Mouse (Mus musculus) embryonic fibroblast, embryonic 13.5 days (primary cell): ENCODE measurements around the gene Cpne6.

Experiments used
- CTCF ChIP-seq: IDR thresholded peaks from 2 replicates; pipeline ENCODE4 v1.5.1; 2011; ENCODE audit warnings: mild to moderate bottlenecking, control low read depth, low read length, moderate library complexity, borderline replicate concordance; ENCODE audit not compliant: insufficient read depth
- POLR2A ChIP-seq: IDR thresholded peaks from 2 replicates; pipeline ENCODE4 v1.6.1; 2011; ENCODE audit warnings: low read depth, mild to moderate bottlenecking, control low read depth, low read length, moderate library complexity

- TF ChIP-seq POLR2A = no peak
- TF ChIP-seq CTCF = no peak
Observed at GRCm38 (mm10) chr14:55461757-55462156, 48.5 kb upstream of the Cpne6 start.
